Mouse (Mus musculus) urinary bladder, postnatal 25 days (tissue): ENCODE results near the gene Tbxas1.

ENCODE experiments used
- DNase-seq: peaks from one replicate; pipeline ENCODE4 v3.0.0; 2022; ENCODE audit warnings: low spot score

The Tbxas1 gene

GRCm38 (mm10) chr6:38923870-38924817 is 48.9 kb downstream of the Tbxas1 start:
- no peak for DNase-seq

- no peak for DNase-seq
These were observed 50.5 kb downstream of the Tbxas1 start for GRCm38 (mm10) chr6:38925719-38926118.

- no peak for DNase-seq
These were observed 51.1 kb downstream of the Tbxas1 start for GRCm38 (mm10) chr6:38926135-38926962.

- DNase-seq: no peak
These were observed 51.8 kb downstream of the Tbxas1 start for GRCm38 (mm10) chr6:38926963-38927361.

GRCm38 (mm10) chr6:38928489-38928888 is 53.3 kb downstream of the Tbxas1 start:
- DNase-seq: no peak

GRCm38 (mm10) chr6:38936009-38936408 is 60.8 kb downstream of the Tbxas1 start:
- DNase-seq: no peak

GRCm38 (mm10) chr6:38938421-38938820 is 63.2 kb downstream of the Tbxas1 start:
- no peak for DNase-seq

- no peak for DNase-seq
These were observed 63.9 kb downstream of the Tbxas1 start for GRCm38 (mm10) chr6:38939096-38939495.

GRCm38 (mm10) chr6:38941016-38941415 is 65.8 kb downstream of the Tbxas1 start:
- DNase-seq: no peak

GRCm38 (mm10) chr6:38942771-38943170 is 67.6 kb downstream of the Tbxas1 start:
- no peak for DNase-seq

- DNase-seq: no peak
These were observed 69.2 kb downstream of the Tbxas1 start for GRCm38 (mm10) chr6:38944392-38944791.

GRCm38 (mm10) chr6:38944826-38945225 is 69.6 kb downstream of the Tbxas1 start:
- no peak for DNase-seq

GRCm38 (mm10) chr6:38945681-38946080 is 70.5 kb downstream of the Tbxas1 start:
- DNase-seq: no peak

- DNase-seq: no peak
These were observed 72.1 kb downstream of the Tbxas1 start for GRCm38 (mm10) chr6:38947282-38947681.

- DNase-seq: no peak
These were observed 74.5 kb downstream of the Tbxas1 start for GRCm38 (mm10) chr6:38949683-38950161.

- DNase-seq: no peak
These were observed 75.1 kb downstream of the Tbxas1 start for GRCm38 (mm10) chr6:38950341-38950740.

GRCm38 (mm10) chr6:38950838-38951237 is 75.6 kb downstream of the Tbxas1 start:
- no peak for DNase-seq

GRCm38 (mm10) chr6:38956641-38957040 is 81.4 kb downstream of the Tbxas1 start:
- DNase-seq: no peak

GRCm38 (mm10) chr6:38957246-38957645 is 82.0 kb downstream of the Tbxas1 start:
- DNase-seq: no peak

GRCm38 (mm10) chr6:38959502-38959901 is 84.3 kb downstream of the Tbxas1 start:
- no peak for DNase-seq

- DNase-seq: no peak
These were observed 85.2 kb downstream of the Tbxas1 start for GRCm38 (mm10) chr6:38960367-38960766.

- peak; percentile 23 for DNase-seq
These were observed 85.7 kb downstream of the Tbxas1 start for GRCm38 (mm10) chr6:38960791-38961426.
